In the genomic region with DNA sequence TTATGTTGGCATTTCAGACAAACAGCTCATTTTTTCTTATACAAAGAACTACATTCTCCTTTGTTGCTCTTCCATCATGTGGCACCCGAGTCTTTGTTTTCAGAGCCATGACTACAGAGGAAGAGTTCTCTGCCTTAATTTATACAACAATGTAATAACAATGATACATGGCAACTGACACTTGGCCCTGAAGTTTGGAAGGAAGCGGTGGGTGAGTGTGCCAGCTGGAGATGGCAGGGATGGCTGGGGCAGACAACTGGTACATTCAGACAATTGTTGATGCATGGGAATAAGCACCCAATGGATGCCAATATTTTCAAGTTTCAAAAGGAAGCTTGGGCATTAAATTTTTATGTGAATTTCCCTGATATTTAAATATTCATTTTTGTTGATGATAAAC, we compare ENCODE assay signal across 17 mouse cellular contexts.
A peak's percentile ranks its signal among the peaks of the same experiment; 100 is the strongest.
DNase-seq lines count a peak whose midpoint lies in the region.
"Had no signal": no experiment of that assay in that cellular context is flagged by ENCODE, and none has a peak within 500 bp of the region (broad histone marks: within the 10 kb centered on the region; RNA-seq: fewer than 3 reads in every experiment).

No protein-coding gene starts in this region.

- DNase-seq in cerebellum, postnatal 10 days = peak; percentile 25 to 27
- DNase-seq in cerebellum, adult 9-10 months = no peak
- peak; percentile 3 for DNase-seq in layer of hippocampus, adult 11-12 months (ENCODE audit: low spot score)
- no peak for DNase-seq in layer of hippocampus, postnatal 25 days (ENCODE audit: extremely low spot score in 1 of 2, low spot score in 1 of 2)
- DNase-seq in left cerebral cortex, postnatal 4 days = peak; percentile 4
- DNase-seq in left cerebral cortex, postnatal 25 days (ENCODE audit: low spot score in 2 of 2) = no peak
- DNase-seq in thymus, postnatal 4 days = no peak
- DNase-seq in frontal cortex, postnatal 14 days (ENCODE audit: low spot score in 2 of 2) = no peak
- DNase-seq: adrenal gland, postnatal 10 days; cerebellum, adult 11-12 months; cerebellum, adult 8-10 months; cerebellum, postnatal 25 days; gastrocnemius, postnatal 10 days; gastrocnemius, postnatal 36 days; heart, adult 2 months; heart, postnatal 14 days; heart, postnatal 4 days had no signal

- intact Hi-C loops in left cerebral cortex, postnatal 4 days (cut with DNase I) = no loop called here
- intact Hi-C loops in left cerebral cortex, postnatal 25 days (cut with DNase I) = no loop called here

Comparison
In these comparisons a context has a peak if more than half of its experiments do, and no peak if none do; other contexts are left out.
1. DNase-seq: peak in cerebellum, postnatal 10 days (2 of 2), layer of hippocampus, adult 11-12 months (single experiment) and left cerebral cortex, postnatal 4 days (single experiment); none in cerebellum, adult 9-10 months (single experiment), layer of hippocampus, postnatal 25 days (0 of 2), left cerebral cortex, postnatal 25 days (0 of 2), thymus, postnatal 4 days (single experiment) and frontal cortex, postnatal 14 days (0 of 2).